Mouse (Mus musculus) thymus, adult 18-20 months (tissue): ENCODE data around the gene Twist1.

ENCODE experiments used
- DNase-seq, 2 experiments: peaks; one replicate each; pipeline ENCODE4 v3.0.0; 2022; ENCODE audit warnings: mixed read lengths in 2 of 2

Gene Twist1

GRCm38 (mm10) chr12:33957400-33958240 is at the start of gene Twist1:
Gene Twist1, plus strand, starts transcription at chr12:33957671.
- DNase-seq = no peak

GRCm38 (mm10) chr12:33926751-33927150 is 30.7 kb upstream of the Twist1 start:
- DNase-seq = no peak

- no peak for DNase-seq
Observed at GRCm38 (mm10) chr12:33927334-33928098, 30.0 kb upstream of the Twist1 start.

- DNase-seq = no peak
Observed at GRCm38 (mm10) chr12:33928331-33929192, 28.9 kb upstream of the Twist1 start, which contains the start of gene Ferd3l. Gene Ferd3l, plus strand, starts transcription at chr12:33928425.

GRCm38 (mm10) chr12:33952843-33953242 is 4.6 kb upstream of the Twist1 start:
- DNase-seq = no peak

GRCm38 (mm10) chr12:33954931-33955565 is 2.4 kb upstream of the Twist1 start:
- no peak for DNase-seq

- DNase-seq = no peak
Observed at GRCm38 (mm10) chr12:33955606-33956295, 1.7 kb upstream of the Twist1 start.

GRCm38 (mm10) chr12:33956576-33957399 is 683 bp upstream of the Twist1 start:
- no peak for DNase-seq

GRCm38 (mm10) chr12:33958241-33959194 is 1.0 kb downstream of the Twist1 start:
- DNase-seq = no peak

GRCm38 (mm10) chr12:33959206-33959605 is 1.7 kb downstream of the Twist1 start:
- no peak for DNase-seq

- no peak for DNase-seq
Observed at GRCm38 (mm10) chr12:33959846-33960245, 2.4 kb downstream of the Twist1 start.

- no peak for DNase-seq
Observed at GRCm38 (mm10) chr12:33961013-33961412, 3.5 kb downstream of the Twist1 start.

- no peak for DNase-seq
Observed at GRCm38 (mm10) chr12:33962118-33962772, 4.8 kb downstream of the Twist1 start.

- no peak for DNase-seq
Observed at GRCm38 (mm10) chr12:33962773-33963130, 5.3 kb downstream of the Twist1 start.

GRCm38 (mm10) chr12:33963671-33964369 is 6.3 kb downstream of the Twist1 start:
- DNase-seq = no peak

GRCm38 (mm10) chr12:33964427-33964826 is 7.0 kb downstream of the Twist1 start:
- no peak for DNase-seq

- DNase-seq = no peak
Observed at GRCm38 (mm10) chr12:33965661-33966360, 8.3 kb downstream of the Twist1 start.
